Mouse (Mus musculus): ENCODE measurements at regions not wholly inside any gene's neighbourhood (a gene's known extent, or its start where the extent isn't known, plus 50 kb on each side); places are given as distances from the start of the nearest gene placed in this dataset.

DNA sequence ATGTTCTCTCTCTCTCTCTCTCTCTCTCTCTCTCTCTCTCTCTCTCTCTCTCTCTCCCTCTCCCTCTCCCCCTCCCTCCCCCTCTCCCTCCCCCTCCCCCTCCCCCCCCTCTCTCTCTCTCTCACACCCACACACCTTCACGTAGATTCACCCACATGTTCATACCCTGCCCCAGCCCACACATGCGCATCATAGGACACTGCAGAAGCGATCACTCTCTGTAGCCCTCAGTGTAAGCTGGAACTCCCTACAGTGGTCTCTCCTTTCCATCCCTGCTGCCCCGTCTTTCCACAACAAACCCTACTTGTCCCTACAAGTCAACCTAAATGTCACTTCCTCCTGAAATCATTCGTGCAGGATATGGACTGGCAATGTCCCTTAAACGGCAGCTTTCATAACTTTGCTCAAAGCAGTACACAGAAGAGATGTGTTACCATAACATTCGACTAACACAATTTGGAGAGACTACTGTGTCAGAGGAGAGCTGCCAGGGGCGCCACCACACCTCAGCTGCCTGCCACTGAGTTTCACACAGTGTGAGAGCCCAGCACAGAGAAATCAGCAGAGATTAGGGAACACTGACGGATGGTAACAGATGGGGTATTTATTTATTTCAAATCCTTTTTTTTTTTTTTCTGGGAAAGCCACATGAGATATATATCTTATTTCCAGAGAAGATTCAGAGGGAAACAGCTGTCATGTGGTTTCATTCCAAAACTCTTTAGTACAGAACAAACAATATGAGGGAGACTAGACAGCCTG, 103.6 kb upstream of the Tyw5 start:
- TF ChIP-seq CTCF (conservative IDR thresholded peaks at IDR 0.05; ENCODE audit: low read length), result no peak
- no peak for TF ChIP-seq POU5F1 (IDR thresholded peaks at IDR 0.05; ENCODE audit: borderline replicate concordance, low read length)
